Comparison of ENCODE assay signal across 27 mouse cellular contexts in the genomic region with DNA sequence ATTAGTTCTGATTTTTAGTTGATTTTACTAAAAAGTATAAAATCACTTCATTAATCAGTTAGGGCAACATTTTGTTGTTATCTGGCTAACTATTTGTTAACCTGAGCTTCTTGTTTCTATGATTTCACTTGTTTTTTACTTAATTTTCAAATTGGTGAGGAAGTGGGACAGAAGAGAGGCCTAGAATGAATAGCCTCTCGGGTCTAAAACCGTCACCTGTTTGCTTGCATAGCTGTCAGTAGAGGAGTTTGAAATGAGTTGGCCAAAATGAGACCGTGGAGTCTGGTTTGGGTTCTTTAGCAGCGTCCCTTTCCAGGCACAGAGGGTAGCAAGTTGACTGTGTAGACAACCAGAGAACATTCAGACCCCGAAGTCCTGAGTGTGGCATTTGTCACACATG.
"Had no signal": no experiment of that assay in that cellular context is flagged by ENCODE, and none has a peak within 500 bp of the region (broad histone marks: within the 10 kb centered on the region; RNA-seq: fewer than 3 reads in every experiment).

No protein-coding gene starts in this region.

- H3K4me1 ChIP-seq: limb, embryonic 12.5 days; liver, embryonic 15.5 days; megakaryocyte, embryonic 14.5 days; midbrain, embryonic 10.5 days; midbrain, embryonic 12.5 days; midbrain, embryonic 13.5 days; midbrain, embryonic 15.5 days; neural tube, embryonic 12.5 days had no signal

- H3K4me2 ChIP-seq: limb, embryonic 12.5 days; limb, embryonic 13.5 days; limb, embryonic 15.5 days; liver, embryonic 11.5 days; liver, embryonic 12.5 days; liver, embryonic 13.5 days; liver, embryonic 15.5 days; lung, embryonic 14.5 days; lung, embryonic 15.5 days; midbrain, embryonic 11.5 days; midbrain, embryonic 12.5 days; midbrain, embryonic 13.5 days; midbrain, embryonic 15.5 days; neural tube, embryonic 12.5 days had no signal

- H3K9ac ChIP-seq: limb, embryonic 12.5 days; limb, embryonic 13.5 days; limb, embryonic 15.5 days; liver, embryonic 12.5 days; liver, embryonic 13.5 days; liver, embryonic 14.5 days; liver, embryonic 15.5 days; liver, postnatal 0 days; lung, embryonic 14.5 days; lung, embryonic 15.5 days; midbrain, embryonic 12.5 days; midbrain, embryonic 13.5 days; midbrain, embryonic 15.5 days; neural tube, embryonic 12.5 days had no signal

- H3K27ac ChIP-seq: limb, embryonic 10.5 days; limb, embryonic 12.5 days; limb, embryonic 13.5 days; limb, embryonic 15.5 days; liver, embryonic 12.5 days; liver, embryonic 13.5 days; liver, embryonic 14.5 days; liver, embryonic 15.5 days; macrophage; midbrain, embryonic 10.5 days; midbrain, embryonic 12.5 days; midbrain, embryonic 13.5 days; midbrain, embryonic 15.5 days; neural tube, embryonic 12.5 days had no signal

- H3K36me3 ChIP-seq: limb, embryonic 10.5 days; limb, embryonic 12.5 days; limb, embryonic 13.5 days; limb, embryonic 15.5 days; liver, embryonic 12.5 days; liver, embryonic 13.5 days; liver, embryonic 15.5 days; lung, embryonic 15.5 days; midbrain, embryonic 10.5 days; midbrain, embryonic 12.5 days; midbrain, embryonic 13.5 days; midbrain, embryonic 15.5 days; neural tube, embryonic 12.5 days had no signal

- H3K4me3 ChIP-seq: limb, embryonic 10.5 days; limb, embryonic 12.5 days; limb, embryonic 13.5 days; limb, embryonic 15.5 days; liver, embryonic 12.5 days; liver, embryonic 13.5 days; liver, embryonic 15.5 days; lung, embryonic 15.5 days; megakaryocyte, embryonic 14.5 days; midbrain, embryonic 10.5 days; midbrain, embryonic 12.5 days; midbrain, embryonic 13.5 days; midbrain, embryonic 15.5 days; myocyte; neural tube, embryonic 12.5 days had no signal

- DNase-seq: left cerebral cortex, postnatal 4 days; liver; liver, embryonic 13.5 days; liver, postnatal 0 days; lung, adult 18-20 months; lung, adult 2 months; midbrain, embryonic 14.5 days had no signal

- ATAC-seq: liver, embryonic 12.5 days; liver, postnatal 0 days; midbrain, embryonic 13.5 days; midbrain, embryonic 15.5 days; midbrain, embryonic 16.5 days had no signal

- H3K27me3 ChIP-seq: limb, embryonic 12.5 days; limb, embryonic 13.5 days; limb, embryonic 15.5 days; liver, embryonic 12.5 days; liver, embryonic 13.5 days; liver, embryonic 15.5 days; lung, embryonic 15.5 days; midbrain, embryonic 12.5 days; midbrain, embryonic 13.5 days; midbrain, embryonic 15.5 days; neural tube, embryonic 12.5 days had no signal

- H3K9me3 ChIP-seq: limb, embryonic 10.5 days; limb, embryonic 12.5 days; limb, embryonic 13.5 days; limb, embryonic 15.5 days; liver, embryonic 12.5 days; liver, embryonic 13.5 days; liver, embryonic 15.5 days; lung, embryonic 15.5 days; megakaryocyte, embryonic 14.5 days; midbrain, embryonic 10.5 days; midbrain, embryonic 12.5 days; midbrain, embryonic 13.5 days; midbrain, embryonic 15.5 days; neural tube, embryonic 12.5 days had no signal
